Mouse (Mus musculus): Measurements from ENCODE around the gene Pxn.

- TF ChIP-seq CTCF (IDR thresholded peaks at IDR 0.05; ENCODE audit: borderline replicate concordance, insufficient read depth, low read depth, low read length) = no peak
- TF ChIP-seq POLR2A (IDR thresholded peaks at IDR 0.05; ENCODE audit: borderline replicate concordance, insufficient read depth, low read length) = no peak
Observed at GRCm38 (mm10) chr5:115585616-115586015, 79.1 kb downstream of the Pxn start.

All from cerebellum, adult 2 months (tissue).